Mouse (Mus musculus): ENCODE data around the gene Sh3pxd2a.

GRCm38 (mm10) chr19:47343422-47343821, 120.8 kb downstream of the Sh3pxd2a start:
- TF ChIP-seq CTCF (IDR thresholded peaks at IDR 0.05; ENCODE audit: low read depth) (no peak), EP300 (IDR thresholded peaks at IDR 0.05; ENCODE audit: low read depth) (no peak)

Data from liver, postnatal 0 days (tissue).